Mouse (Mus musculus) heart, embryonic 16.5 days (tissue): Measurements from ENCODE around the gene Srrm4. TPM values are rescaled to one million over a fixed set of nuclear protein-coding genes. Genes with fewer than 3 reads are reported as not detected.

Experiments
- ATAC-seq: fragments of 200-750 bp; cut with Nextera tagmentation; replicated peaks from 2 replicates; pipeline ENCODE4 v1.8.0; 2017; ENCODE audit warnings: moderate number of reproducible peaks; ENCODE audit not compliant: insufficient read depth, low FRiP score; ENCODE audit errors: extremely low read depth
- H3K27ac ChIP-seq: fragments of 300-500 bp; sonication (generic); 2 replicates; pipeline ENCODE4 v1.5.1; 2014; ENCODE audit warnings: mild to moderate bottlenecking, low read length, control low read depth, moderate library complexity
- H3K27me3 ChIP-seq: fragments of 300-500 bp; sonication (generic); 2 replicates; pipeline ENCODE4 v1.6.1; 2014; ENCODE audit warnings: low read length, mixed read lengths; ENCODE audit not compliant: control insufficient read depth, insufficient read depth
- H3K36me3 ChIP-seq: fragments of 300-500 bp; sonication (generic); 2 replicates; pipeline ENCODE4 v1.6.1; 2014; ENCODE audit not compliant: control insufficient read depth, insufficient read depth
- H3K4me1 ChIP-seq: fragments of 300-500 bp; sonication (generic); 2 replicates; pipeline ENCODE4 v1.6.1; 2014; ENCODE audit warnings: low read length, mixed read lengths; ENCODE audit not compliant: control insufficient read depth, insufficient read depth
- H3K4me2 ChIP-seq: fragments of 300-500 bp; sonication (generic); 2 replicates; pipeline ENCODE4 v1.6.1; 2014; ENCODE audit warnings: low read depth, mild to moderate bottlenecking, control low read depth, low read length
- H3K4me3 ChIP-seq: fragments of 300-500 bp; sonication (generic); 2 replicates; pipeline ENCODE4 v1.5.1; 2014; ENCODE audit warnings: mild to moderate bottlenecking, control low read depth, low read length
- H3K9ac ChIP-seq: fragments of 300-500 bp; sonication (generic); 2 replicates; pipeline ENCODE4 v1.6.1; 2014; ENCODE audit warnings: low read length, control low read depth
- H3K9me3 ChIP-seq: fragments of 300-500 bp; sonication (generic); replicated peaks from 2 replicates; pipeline ENCODE4 v1.6.1; 2016; ENCODE audit warnings: low read length; ENCODE audit not compliant: control insufficient read depth
- WGBS: fragments of 180-500 bp; shearing (Covaris S2); extraction: QIAGEN DNeasy Blood & Tissue Kit; methylation state at CpG from one replicate; pipeline ENCODE4 v1.1.7; 2014; 5-methylcytosine and 5-hydroxymethylcytosine counted together
- polyA plus RNA-seq: library from polyadenylated mRNA; unstranded; fragments of >200 nt; fragmentation: Nextera tagmentation; extraction: Ambion mirVana; gene quantifications from 2 replicates; pipeline ENCODE4 v1.2.1, GENCODE M21; 2015

Srrm4 gene
- polyA plus RNA-seq, 1 experiment from 2014 or later: 0.84 TPM

GRCm38 (mm10) chr5:116573307-116573706 is 18.3 kb downstream of the Srrm4 start:
- Histone ChIP-seq H3K9me3 (no peaks in the 10 kb centered on the region), H3K4me2 (no peak overlapping the region), H3K9ac (no peak overlapping the region), H3K27ac (no peak overlapping the region), H3K27me3 (peaks cover 2% of the 10 kb centered on the region; the same call in 1 of the 2 replicates), H3K4me3 (no peak overlapping the region), H3K4me1 (no peaks in the 10 kb centered on the region), H3K36me3 (no peaks in the 10 kb centered on the region)
- WGBS: 45% methylated on average over 9 of the region's 9 CpGs
- ATAC-seq: no peak

- no peaks in the 10 kb centered on the region for H3K9me3 ChIP-seq
- no peak overlapping the region for H3K27ac ChIP-seq
- ATAC-seq: no peak
- H3K4me2 ChIP-seq: no peak overlapping the region
- 52% methylated on average over 3 of the region's 5 CpGs for WGBS
- peaks cover 2% of the 10 kb centered on the region; the same call in 1 of the 2 replicates for H3K27me3 ChIP-seq
- no peaks in the 10 kb centered on the region for H3K4me1 ChIP-seq
- H3K9ac ChIP-seq: no peak overlapping the region
- H3K36me3 ChIP-seq: no peaks in the 10 kb centered on the region
- H3K4me3 ChIP-seq: no peak overlapping the region
These were observed 19.7 kb downstream of the Srrm4 start for GRCm38 (mm10) chr5:116571936-116572335.

- Histone ChIP-seq H3K27ac (no peak overlapping the region), H3K27me3 (peaks cover 2% of the 10 kb centered on the region; the same call in 1 of the 2 replicates), H3K4me3 (no peak overlapping the region), H3K4me1 (no peaks in the 10 kb centered on the region), H3K4me2 (no peak overlapping the region), H3K9me3 (no peaks in the 10 kb centered on the region), H3K9ac (no peak overlapping the region), H3K36me3 (no peaks in the 10 kb centered on the region)
- 11% methylated on average over 22 of the region's 22 CpGs for WGBS
- ATAC-seq: no peak
These were observed 20.3 kb downstream of the Srrm4 start for GRCm38 (mm10) chr5:116571232-116571861.

GRCm38 (mm10) chr5:116570566-116570965 is 21.1 kb downstream of the Srrm4 start:
- ATAC-seq: no peak
- no peak overlapping the region for H3K4me3 ChIP-seq
- WGBS: 65% methylated on average over 7 of the region's 7 CpGs
- no peak overlapping the region for H3K27ac ChIP-seq
- H3K4me2 ChIP-seq: no peak overlapping the region
- no peaks in the 10 kb centered on the region for H3K4me1 ChIP-seq
- H3K9me3 ChIP-seq: no peaks in the 10 kb centered on the region
- no peaks in the 10 kb centered on the region for H3K36me3 ChIP-seq
- peaks cover 2% of the 10 kb centered on the region; the same call in 1 of the 2 replicates for H3K27me3 ChIP-seq
- H3K9ac ChIP-seq: no peak overlapping the region

- ATAC-seq: no peak
- Histone ChIP-seq H3K27ac (no peak overlapping the region), H3K27me3 (peaks cover 2% of the 10 kb centered on the region; the same call in 1 of the 2 replicates), H3K4me3 (no peak overlapping the region), H3K9me3 (no peaks in the 10 kb centered on the region), H3K9ac (no peak overlapping the region), H3K36me3 (no peaks in the 10 kb centered on the region), H3K4me2 (no peak overlapping the region), H3K4me1 (no peaks in the 10 kb centered on the region)
- WGBS: 8% methylated on average over 8 of the region's 9 CpGs
These were observed 22.0 kb downstream of the Srrm4 start for GRCm38 (mm10) chr5:116569629-116570028.

- Histone ChIP-seq H3K4me1 (no peaks in the 10 kb centered on the region), H3K27ac (no peak overlapping the region), H3K27me3 (peaks cover 2% of the 10 kb centered on the region; the same call in 1 of the 2 replicates), H3K4me2 (no peak overlapping the region), H3K9ac (no peak overlapping the region), H3K36me3 (no peaks in the 10 kb centered on the region), H3K4me3 (no peak overlapping the region), H3K9me3 (no peaks in the 10 kb centered on the region)
- no peak for ATAC-seq
- WGBS: 74% methylated on average over 2 of the region's 2 CpGs
These were observed 23.6 kb downstream of the Srrm4 start for GRCm38 (mm10) chr5:116568050-116568449.

GRCm38 (mm10) chr5:116567298-116567697 is 24.3 kb downstream of the Srrm4 start:
- no peak overlapping the region for H3K4me3 ChIP-seq
- peaks cover 2% of the 10 kb centered on the region; the same call in 1 of the 2 replicates for H3K27me3 ChIP-seq
- H3K4me1 ChIP-seq: no peaks in the 10 kb centered on the region
- no peak for ATAC-seq
- H3K36me3 ChIP-seq: no peaks in the 10 kb centered on the region
- no peak overlapping the region for H3K4me2 ChIP-seq
- H3K9me3 ChIP-seq: no peaks in the 10 kb centered on the region
- H3K27ac ChIP-seq: no peak overlapping the region
- WGBS: 88% methylated on average over 8 of the region's 8 CpGs
- no peak overlapping the region for H3K9ac ChIP-seq

- H3K27ac ChIP-seq: no peak overlapping the region
- H3K9me3 ChIP-seq: no peaks in the 10 kb centered on the region
- H3K36me3 ChIP-seq: no peaks in the 10 kb centered on the region
- H3K4me2 ChIP-seq: no peak overlapping the region
- 56% methylated on average over 14 of the region's 14 CpGs for WGBS
- H3K4me1 ChIP-seq: no peaks in the 10 kb centered on the region
- no peak overlapping the region for H3K4me3 ChIP-seq
- no peaks in the 10 kb centered on the region; the same call in 1 of the 2 replicates for H3K27me3 ChIP-seq
- no peak for ATAC-seq
- H3K9ac ChIP-seq: no peak overlapping the region
These were observed 25.1 kb downstream of the Srrm4 start for GRCm38 (mm10) chr5:116566385-116567045.

GRCm38 (mm10) chr5:116565573-116565972 is 26.0 kb downstream of the Srrm4 start:
- no peaks in the 10 kb centered on the region for H3K27me3 ChIP-seq
- H3K27ac ChIP-seq: no peak overlapping the region
- no peak overlapping the region for H3K9ac ChIP-seq
- no peaks in the 10 kb centered on the region for H3K4me1 ChIP-seq
- no peaks in the 10 kb centered on the region for H3K9me3 ChIP-seq
- no peaks in the 10 kb centered on the region for H3K36me3 ChIP-seq
- no peak overlapping the region for H3K4me2 ChIP-seq
- no peak overlapping the region for H3K4me3 ChIP-seq
- no peak for ATAC-seq
- WGBS: 68% methylated on average over 9 of the region's 9 CpGs
